Mouse (Mus musculus): ENCODE results near the gene Lamtor4.
"Not testable (repeated sequence)": the region's sequence is repeated elsewhere in the genome, so short reads cannot be mapped to it uniquely, and the experiment has no call there.

Lamtor4 gene

GRCm38 (mm10) chr5:138255353-138256093 lies at the start of gene Lamtor4:
TSS of gene Lamtor4 (plus strand) at chr5:138255482.
- DNase-seq (ENCODE audit: low spot score), result peak; percentile 97

DNA sequence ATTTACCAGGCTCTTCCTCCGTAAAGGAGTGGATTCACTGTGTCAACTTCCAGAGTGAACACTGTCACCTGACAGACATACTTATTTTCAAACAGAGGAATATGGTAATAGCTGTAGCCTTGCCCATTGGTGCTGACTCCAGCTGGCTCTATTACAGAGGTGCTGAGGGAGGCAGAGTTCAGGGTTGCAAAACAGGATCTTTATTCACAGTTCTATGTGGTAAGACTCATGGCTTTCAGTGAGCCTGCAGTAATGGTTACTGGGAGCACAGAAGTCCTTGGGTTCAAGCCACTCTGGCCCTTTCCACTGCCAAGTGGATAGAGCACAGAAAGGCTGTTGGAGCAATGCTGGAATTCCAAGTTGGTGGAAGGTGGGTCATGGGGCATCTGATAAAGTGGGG lies 48.0 kb upstream of the Lamtor4 start:
- DNase-seq (ENCODE audit: low spot score), result no peak

DNA sequence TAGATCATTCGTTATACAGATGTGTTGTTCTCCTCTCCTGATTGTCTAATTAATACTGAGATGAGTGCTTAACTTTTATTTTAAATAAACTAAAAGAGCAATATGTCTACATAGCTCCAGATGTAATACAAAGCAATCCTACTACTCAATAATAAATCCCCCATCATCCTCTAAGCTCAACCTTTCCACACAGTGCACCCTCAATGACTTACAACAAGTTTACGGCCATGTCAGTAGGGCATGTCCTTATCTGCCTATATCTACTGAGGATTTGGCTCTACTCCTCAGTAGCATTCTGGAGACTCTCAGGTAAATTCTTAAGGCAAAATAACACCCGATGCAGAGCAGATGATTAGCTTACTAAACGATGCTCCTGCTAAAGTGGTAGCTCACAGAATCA lies 47.4 kb upstream of the Lamtor4 start:
- DNase-seq (ENCODE audit: low spot score), result no peak

DNA sequence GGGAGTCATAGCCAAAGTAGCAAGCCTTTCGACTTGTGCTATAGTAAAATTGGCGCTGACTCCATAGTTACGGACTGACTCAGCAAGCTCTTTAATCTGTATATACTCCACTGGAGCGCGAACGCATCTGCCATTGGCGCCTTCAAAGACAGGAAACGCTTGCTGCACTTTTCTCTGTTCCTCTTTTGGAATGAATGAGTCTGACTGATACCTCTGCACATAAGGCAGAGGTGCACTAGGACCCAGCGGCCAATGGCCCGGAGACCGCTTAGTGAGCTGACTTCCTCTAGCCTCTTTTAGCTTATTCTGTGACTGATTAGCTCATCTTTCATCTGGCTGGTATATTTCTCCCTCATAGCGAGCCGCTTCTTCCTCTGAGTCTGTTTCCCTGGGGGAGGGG lies 38.6 kb upstream of the Lamtor4 start:
- DNase-seq (ENCODE audit: low spot score), result not testable (repeated sequence)

DNA sequence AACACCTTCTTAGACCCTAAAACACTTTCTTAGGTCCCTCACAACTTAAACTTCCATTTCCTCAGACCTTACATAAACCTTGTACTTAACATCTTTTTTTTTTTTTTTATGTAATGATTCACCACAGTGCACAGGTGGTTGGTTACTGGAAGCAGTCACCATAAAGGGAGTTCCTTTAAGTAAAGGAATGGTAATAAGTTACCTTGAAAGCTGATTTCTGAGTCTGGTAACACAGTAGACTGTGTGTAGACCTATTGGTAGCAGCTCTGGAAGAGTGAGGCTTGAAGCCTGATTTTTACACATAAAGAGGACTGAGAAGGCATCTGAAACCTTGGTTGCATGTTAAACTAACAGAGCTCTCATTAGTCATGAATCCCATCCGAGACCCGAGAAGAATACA lies 35.4 kb upstream of the Lamtor4 start:
- DNase-seq (ENCODE audit: low spot score), result no peak

GRCm38 (mm10) chr5:138222111-138222510 lies 33.2 kb upstream of the Lamtor4 start:
- peak; percentile 51 for DNase-seq (ENCODE audit: low spot score)

DNA sequence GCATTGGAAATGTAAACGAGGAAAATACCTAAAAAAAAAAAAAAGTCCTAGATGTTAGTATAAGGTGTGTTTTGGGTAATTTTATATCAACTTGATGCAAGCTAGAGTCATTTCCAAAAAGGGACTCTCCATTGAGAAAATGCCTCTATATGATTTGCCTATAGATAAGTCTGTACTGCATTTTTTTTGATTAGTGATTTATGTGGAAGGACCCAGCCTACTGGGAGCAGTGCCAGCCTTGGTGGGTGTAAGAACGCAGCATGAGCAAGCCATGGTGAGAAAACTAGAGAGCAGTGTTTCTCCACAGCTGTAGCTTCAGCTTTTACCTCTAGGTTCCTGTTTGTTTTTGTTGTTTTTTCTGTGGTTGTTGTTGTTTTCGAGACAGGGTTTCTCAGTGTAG lies 32.0 kb upstream of the Lamtor4 start:
- DNase-seq (ENCODE audit: low spot score), result no peak

DNA sequence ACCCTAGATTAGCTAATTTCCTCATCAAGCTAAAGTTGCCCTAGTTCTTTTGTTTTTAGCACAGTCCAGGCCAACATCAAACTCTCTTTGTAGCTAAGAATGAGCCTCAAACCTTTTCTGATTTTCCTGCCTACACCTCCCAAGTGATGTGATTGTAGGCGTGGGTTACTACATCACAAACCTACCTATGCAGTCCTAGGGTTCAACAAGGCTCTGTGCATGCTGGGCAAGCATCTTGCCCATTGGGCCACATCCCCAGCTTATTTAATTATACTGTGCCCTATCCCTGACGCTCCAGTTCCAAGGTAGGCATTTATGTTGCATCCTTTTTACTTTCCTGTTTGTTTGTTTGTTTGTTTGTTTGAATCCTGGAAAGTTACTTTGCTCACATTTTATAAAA lies 29.6 kb upstream of the Lamtor4 start, which contains the start of gene Nxpe5:
Gene Nxpe5 (plus strand): TSS at position 199 of the 400 bp plus-strand sequence.
- no peak for DNase-seq (ENCODE audit: low spot score)

DNA sequence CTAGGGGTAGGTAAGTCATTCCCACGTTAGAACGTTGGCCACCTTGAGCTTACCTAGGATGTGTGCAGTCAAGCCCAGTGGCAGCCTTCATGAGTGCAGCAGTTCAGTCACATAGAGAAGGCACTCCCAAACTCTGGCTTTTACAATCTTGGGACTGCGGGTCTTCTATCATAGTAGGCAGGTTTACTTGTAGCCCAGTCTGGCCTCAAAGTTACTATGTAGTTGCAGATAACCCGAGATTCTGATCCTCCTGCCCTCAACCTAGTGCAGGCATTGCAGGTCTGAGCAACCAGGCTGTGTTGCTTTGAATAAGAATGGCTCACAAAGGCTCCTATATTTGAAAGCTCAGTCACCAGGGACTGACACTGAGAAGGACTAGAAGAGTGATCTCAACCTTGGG lies 28.8 kb upstream of the Lamtor4 start:
- no peak for DNase-seq (ENCODE audit: low spot score)

DNA sequence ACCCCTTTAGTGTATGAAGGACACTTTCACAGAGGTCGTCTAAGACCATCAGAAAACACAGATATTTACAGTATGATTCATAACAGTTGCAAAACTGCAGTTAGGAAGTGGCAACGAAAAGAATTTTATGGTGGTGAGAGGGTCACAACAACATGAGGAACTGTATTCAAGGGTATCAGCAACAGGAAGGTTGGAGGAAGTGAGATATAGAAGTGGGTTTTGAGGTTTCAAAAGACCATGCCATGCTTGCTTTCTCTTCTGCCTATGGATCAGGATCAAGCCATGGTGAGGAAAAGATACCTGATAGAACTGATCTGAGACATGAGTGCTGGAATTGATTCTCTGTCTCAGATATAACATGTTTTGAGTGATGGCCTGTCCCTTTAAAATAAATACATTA lies 27.9 kb upstream of the Lamtor4 start:
- no peak for DNase-seq (ENCODE audit: low spot score)

DNA sequence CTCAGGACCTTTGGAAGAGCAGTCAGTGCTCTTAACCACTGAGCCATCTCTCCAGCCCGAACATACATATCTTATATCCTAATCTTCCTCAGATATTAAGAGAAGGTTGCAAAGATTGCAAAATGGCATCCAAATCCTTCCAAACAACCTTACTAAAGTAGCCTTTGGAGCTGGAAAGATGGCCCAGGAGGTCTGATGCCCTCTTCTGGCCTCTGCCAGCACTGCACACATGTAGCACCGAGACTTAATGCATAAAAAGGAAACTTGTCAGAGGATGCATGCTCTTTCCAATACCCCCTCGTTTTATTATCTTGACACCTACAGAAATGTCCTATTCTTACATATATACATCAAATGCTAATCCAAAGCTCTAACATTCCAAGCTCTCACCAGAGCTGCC lies 27.3 kb upstream of the Lamtor4 start:
- DNase-seq (ENCODE audit: low spot score), result no peak

DNA sequence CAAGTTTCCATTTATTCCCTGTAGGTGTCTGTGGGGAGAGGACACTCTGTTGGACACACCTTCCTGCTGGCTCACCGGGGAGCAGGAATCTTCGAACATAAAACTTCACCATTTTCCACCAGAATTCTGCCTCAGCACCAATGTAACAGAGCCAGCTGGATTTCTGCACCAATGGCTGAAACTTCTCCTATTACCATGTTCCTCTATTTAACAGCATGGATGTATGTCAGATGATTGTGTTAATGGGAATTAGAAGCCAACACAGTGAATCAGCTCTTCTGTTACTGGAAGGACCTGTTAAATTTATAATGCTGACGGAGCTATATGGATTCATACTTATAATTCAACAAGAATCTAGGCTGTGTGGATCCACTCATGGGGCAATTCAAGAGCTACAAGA lies 25.8 kb upstream of the Lamtor4 start:
- no peak for DNase-seq (ENCODE audit: low spot score)

DNA sequence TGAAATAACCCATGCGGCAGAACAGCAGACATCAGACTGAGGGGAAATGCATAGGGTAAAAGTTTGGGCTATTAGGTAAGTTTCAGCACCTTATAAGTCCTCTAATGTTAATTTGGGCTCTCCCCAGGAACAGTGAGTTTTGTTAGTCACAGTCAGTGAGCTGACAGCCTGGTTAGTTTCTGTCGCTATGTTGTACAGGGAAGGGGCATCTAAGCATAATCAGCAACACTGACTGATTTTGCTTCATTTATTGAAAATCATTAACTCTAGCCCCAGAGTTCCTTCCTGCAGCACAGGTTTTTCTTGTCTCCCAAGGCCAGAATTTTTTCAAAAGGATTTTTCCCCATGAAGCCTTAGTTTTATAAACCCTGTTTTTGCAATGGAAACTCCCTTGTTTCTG lies 21.5 kb upstream of the Lamtor4 start:
- no peak for DNase-seq (ENCODE audit: low spot score)

- DNase-seq (ENCODE audit: low spot score), result no peak
Observed at GRCm38 (mm10) chr5:138234224-138234623, 21.1 kb upstream of the Lamtor4 start.

GRCm38 (mm10) chr5:138241511-138241910 lies 13.8 kb upstream of the Lamtor4 start:
- no peak for DNase-seq (ENCODE audit: low spot score)

DNA sequence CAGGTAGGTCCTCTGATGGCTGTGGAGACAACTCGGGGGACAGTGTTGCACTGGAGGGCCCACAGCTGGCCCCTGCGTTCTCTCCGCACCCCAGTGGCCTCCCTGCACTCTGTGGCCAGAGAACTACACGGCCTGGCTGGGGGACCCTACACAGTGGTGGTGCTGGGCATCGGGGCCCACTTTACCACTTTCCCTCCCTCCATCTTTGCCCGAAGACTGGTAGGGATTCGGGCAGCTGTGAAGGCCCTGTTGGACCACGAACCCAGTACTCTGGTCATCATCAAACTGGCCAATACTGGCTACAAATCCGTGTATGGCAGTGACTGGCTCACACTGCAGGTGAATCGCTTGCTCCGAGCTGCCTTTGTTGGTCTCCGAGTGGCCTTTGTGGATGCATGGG lies 4.1 kb upstream of the Lamtor4 start:
- DNase-seq (ENCODE audit: low spot score), result no peak

GRCm38 (mm10) chr5:138253061-138253460 lies 2.2 kb upstream of the Lamtor4 start:
- no peak for DNase-seq (ENCODE audit: low spot score)

DNA sequence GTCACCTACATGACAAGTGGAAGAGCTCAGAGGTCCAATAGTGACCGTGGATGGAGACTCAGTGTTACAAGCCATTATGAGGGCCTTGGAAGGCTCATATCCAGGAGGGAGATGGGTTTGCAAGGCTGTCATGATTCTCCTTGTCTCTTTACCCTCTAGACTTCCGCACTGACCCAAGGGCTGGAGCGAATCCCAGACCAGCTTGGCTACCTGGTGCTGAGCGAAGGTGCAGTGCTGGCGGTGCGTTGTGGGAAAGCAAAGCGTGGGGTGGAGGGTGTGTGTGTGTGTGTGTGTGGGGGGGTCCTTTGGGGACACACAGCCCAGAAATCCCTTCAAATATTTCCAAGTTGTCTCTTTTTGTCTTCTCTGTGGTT lies 799 bp downstream of the Lamtor4 start:
- no peak for DNase-seq (ENCODE audit: low spot score)

- DNase-seq (ENCODE audit: low spot score), result no peak
Observed at GRCm38 (mm10) chr5:138256966-138257584, 1.8 kb downstream of the Lamtor4 start.

DNA sequence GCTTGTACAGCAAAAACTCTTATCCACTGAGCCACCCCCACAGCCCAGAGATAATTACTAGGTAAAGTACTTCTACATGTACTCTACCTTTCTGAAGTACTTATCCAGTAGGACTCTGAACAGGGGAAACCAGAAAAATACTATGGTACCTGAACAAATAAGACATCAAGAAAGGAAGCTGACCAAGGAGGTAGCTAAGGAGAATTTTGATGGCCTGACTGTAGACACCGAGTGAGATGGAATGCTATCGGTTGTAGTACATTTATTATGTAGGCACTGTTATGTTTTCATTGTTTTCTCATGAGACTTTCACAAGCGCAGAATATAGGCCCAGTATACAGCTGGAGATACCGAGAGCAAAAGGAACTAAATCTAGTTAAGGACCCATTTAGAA lies 2.3 kb downstream of the Lamtor4 start:
- DNase-seq (ENCODE audit: low spot score), result no peak

- no peak for DNase-seq (ENCODE audit: low spot score)
Observed at GRCm38 (mm10) chr5:138258078-138258477, 2.8 kb downstream of the Lamtor4 start.

- DNase-seq (ENCODE audit: low spot score), result no peak
Observed at GRCm38 (mm10) chr5:138258542-138258941, 3.3 kb downstream of the Lamtor4 start.

- no peak for DNase-seq (ENCODE audit: low spot score)
Observed at GRCm38 (mm10) chr5:138258993-138259392, 3.7 kb downstream of the Lamtor4 start.

- DNase-seq (ENCODE audit: low spot score), result no peak
Observed at GRCm38 (mm10) chr5:138260051-138260450, 4.8 kb downstream of the Lamtor4 start.

Measured in MN1 (cell line).